Mouse (Mus musculus) embryo, embryonic 10 days (tissue): ENCODE data around the gene Ctf2.
A peak's percentile ranks its signal among the peaks of the same experiment; 100 is the strongest.
"Not testable (repeated sequence)": the region's sequence is repeated elsewhere in the genome, so short reads cannot be mapped to it uniquely, and the experiment has no call there.

Source experiments
- DNase-seq: peaks from one replicate; pipeline ENCODE4 v3.0.0-alpha.2; 2015; ENCODE audit warnings: low spot score

Gene Ctf2

DNA sequence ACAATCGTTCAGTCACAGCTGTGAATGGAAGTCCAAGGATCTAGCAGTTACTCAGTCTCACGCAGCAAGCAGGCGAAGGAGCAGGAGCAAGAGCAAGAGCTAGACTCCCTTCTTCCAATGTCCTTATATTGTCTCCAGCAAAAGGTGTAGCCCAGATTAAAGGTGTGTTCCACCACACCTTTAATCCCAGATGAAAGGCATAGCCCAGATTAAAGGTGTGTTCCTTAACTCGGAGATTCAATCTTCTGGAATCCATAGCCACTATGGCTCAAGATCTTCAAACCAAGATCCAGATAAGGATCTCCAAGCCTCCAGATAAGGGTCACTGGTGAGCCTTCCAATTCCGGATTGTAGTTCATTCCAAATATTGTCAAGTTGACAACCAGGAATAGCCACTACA lies at the start of gene Ctf2:
Ctf2 (minus strand) TSS at position 101 of the 400 bp plus-strand sequence.
- DNase-seq, result not testable (repeated sequence)

DNA sequence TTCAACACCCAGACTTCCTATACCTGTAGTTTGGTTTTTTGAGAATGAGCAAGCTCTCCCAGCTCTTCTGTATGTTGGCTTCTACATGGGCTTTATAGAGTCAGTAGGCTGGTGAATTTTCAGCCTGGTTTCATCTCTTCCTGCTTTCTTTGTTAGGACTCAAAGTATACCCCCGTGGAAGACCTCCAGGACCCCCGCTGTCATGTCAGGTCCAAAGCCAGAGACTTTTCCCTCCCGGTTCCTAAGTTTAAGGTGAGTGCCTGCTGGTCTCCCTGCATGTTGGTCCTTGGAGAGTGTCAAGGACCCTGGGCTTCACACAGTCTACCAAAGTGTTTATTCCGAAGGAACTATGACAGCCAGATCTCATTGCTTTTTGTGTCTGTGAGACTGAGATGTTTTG lies 46.4 kb upstream of the Ctf2 start:
- DNase-seq, result no peak

DNA sequence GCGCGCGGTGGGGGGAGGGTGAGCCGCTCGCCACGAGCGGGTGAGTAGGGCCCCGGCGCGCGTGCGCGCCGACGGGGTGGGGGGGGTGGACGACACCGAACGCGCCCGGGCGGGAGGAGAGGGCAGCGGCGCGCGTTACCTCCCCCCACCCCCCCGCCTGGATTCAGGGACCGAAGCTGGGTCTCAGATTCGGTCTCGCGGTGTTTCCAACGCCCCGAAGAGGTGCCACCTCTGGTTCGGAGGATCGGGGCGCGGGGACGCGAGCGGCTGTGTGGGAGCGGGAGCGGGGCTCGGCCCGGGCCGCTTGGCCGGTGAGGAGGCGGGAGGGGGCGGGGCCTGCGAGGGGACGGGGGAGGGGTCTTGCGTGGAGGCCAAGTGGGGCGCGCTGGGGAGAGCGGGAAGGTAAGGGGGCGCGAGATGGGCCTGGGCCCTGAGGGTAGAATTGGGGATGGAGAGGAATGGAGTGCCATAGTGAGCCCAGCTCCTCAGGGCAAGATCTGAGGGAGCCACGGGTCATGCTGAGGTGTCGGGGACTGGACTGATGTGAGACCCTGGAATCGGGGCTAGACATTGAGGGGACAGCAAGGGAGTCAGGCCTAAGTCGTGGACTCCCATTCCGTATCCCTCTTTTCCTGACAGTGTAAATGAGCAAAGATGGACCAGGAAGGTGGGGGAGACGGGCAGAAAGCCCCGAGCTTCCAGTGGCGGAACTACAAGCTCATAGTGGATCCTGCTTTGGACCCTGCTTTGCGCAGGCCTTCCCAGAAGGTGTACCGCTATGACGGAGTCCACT lies 45.7 kb upstream of the Ctf2 start:
- peak; percentile 52 for DNase-seq

DNA sequence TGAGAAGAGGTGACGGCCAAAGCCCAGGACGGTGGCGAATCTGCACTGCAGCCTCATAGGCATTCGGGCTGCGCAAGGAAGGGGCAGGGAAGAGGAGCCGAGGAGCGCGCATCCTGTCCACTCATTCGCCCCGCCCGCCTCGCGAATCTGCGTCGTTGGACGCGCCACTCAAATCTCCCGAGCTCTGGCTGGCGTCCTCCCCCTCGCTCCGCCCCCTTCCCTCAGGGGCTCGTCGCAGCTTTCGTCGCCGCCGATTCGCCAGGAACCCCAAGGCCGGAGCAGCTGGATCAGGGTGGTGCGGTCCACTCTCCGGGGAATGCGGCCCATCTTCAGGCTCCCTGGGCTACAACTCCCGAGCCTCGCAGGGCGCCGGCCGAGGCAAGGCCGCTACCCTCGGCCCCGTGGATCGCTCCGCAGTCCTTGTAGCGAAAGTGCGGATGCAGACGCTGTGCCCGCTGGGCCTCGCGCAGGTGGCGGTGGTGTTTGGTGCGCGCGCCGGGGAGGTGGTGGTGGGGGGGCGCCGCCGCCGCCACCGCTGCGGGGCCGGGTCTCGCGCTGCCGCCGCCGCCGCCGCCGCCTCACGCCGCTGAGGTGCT lies 45.0 kb upstream of the Ctf2 start:
- DNase-seq, result peak; percentile 99

DNA sequence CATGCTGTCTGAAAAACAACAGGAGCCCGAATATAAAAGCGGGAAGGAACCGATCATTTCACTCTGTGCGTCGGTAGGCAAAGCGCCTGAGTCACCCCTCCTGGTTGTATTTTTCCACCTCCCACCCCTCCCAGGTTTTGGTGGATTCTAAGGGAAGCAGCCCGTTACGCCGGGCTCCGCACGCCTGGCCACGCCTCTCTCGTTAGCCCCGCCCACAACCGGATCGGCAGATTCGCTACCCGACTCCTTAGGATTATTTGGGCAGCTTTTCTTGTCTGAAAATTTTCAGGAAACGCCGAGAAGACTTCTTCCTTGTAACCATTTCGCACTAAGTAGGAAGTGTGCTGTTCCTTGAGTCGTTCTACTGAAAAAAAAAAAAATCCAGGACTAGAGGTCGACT lies 44.5 kb upstream of the Ctf2 start, which contains the start of gene Setd1a:
Setd1a (plus strand) TSS at position 245 of the 400 bp plus-strand sequence.
- DNase-seq, result peak; percentile 90

DNA sequence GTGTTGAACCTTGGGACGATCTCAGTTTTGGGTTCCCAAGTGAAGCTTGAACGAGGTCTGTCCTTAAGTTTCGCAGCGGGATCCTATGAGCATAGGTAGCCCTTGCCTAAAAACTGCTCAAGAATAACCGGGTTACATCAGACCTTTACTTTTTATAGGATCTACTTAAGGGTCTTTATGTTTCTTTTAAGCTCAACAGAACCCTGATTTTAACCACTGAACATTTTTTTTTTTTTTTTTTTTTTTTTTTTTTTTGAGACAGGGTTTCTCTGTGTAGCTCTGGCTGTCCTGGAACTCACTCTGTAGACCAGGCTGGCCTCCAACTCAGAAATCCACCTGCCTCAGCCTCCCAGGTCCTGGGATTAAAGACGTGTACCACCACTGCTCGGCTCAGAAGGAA lies 43.9 kb upstream of the Ctf2 start:
- not testable (repeated sequence) for DNase-seq

DNA sequence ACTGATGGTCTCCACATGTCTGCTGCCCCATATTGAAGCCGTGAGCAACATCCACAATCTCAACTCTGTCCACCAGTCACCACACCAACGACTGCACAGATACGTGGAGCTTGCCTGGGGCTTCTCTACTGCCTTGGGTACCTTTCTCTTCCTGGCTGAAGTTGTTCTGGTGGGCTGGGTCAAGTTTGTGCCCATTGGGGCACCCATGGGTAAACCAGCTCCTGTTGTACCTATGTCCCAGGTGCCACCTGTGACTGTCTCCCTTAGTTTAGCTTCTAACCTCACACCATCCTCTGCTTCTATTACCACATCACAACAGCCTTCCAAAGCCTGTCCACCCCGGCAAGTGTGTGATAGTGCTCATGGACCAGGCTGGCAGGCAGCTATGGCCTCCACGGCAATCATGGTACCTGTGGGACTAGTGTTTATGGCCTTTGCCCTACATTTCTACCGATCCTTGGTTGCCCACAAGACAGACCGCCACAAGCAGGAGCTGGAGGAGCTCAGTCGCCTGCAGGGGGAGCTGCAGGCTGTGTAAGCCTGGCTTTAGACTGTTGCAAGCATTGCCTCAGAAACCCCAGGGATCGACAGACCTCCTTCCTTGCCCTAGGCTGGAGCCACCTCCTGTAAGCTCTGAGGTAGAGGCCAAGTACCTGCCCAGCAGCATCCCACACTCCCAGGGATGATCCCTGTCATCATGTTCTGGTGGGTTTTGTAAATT lies 41.9 kb upstream of the Ctf2 start:
- DNase-seq, result peak; percentile 75

DNA sequence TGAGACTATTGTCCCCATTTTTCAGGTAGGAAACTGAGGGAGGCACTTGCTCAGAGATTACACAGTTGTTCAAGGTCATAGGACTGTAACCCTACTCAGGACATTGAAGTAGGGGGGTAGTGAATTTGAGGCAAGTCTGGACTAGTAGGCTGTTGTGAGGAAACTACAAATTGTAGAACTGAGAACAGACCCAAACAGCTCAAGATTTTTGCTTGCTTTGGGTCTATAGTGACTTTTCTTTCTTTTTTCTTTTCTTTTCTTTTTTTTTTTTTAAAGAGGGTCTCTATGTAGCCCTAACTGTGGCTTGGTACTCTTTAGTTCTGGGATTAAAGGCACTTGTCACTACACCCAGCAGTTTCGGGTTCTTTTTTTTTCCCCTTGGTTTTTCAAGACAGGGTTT lies 40.6 kb upstream of the Ctf2 start:
- no peak for DNase-seq

DNA sequence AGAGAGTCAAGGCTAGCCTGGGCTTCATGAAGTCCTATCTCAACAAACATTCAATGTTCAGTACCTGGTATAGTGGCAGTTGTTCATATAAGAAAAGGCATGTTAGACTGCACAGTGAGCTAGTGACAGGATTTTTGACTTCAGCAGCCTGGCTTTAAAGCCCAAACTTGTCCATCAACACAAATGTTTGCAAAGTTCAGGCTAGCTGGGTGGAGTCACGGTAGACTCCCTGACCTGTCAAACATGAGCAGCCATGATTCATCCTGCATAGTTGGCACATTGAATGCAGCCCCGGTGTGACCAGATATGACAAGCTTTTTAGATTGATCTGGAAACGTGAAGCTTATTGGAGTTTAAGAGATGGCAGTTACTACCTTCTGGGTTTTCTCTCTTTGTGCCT lies 40.1 kb upstream of the Ctf2 start:
- no peak for DNase-seq

DNA sequence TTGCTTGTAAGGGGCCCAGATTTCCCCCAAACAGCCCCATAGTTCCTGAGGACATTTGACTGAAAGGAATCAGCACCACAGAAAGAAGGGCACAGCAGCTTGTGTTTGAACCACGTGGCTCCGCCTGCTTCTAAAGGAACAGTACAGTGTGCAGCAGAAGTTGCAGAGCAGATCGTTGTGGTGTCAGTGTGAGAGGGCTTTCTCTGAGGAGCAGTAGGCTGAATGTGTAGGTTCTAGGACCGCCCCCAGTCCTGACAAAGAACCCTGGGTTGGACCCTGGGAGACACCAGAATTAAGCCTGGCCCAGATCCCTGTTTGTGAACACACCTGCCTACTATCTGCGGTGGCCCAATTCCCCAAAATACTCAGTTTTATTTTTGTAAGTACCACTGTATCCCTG lies 39.3 kb upstream of the Ctf2 start:
- DNase-seq, result no peak

DNA sequence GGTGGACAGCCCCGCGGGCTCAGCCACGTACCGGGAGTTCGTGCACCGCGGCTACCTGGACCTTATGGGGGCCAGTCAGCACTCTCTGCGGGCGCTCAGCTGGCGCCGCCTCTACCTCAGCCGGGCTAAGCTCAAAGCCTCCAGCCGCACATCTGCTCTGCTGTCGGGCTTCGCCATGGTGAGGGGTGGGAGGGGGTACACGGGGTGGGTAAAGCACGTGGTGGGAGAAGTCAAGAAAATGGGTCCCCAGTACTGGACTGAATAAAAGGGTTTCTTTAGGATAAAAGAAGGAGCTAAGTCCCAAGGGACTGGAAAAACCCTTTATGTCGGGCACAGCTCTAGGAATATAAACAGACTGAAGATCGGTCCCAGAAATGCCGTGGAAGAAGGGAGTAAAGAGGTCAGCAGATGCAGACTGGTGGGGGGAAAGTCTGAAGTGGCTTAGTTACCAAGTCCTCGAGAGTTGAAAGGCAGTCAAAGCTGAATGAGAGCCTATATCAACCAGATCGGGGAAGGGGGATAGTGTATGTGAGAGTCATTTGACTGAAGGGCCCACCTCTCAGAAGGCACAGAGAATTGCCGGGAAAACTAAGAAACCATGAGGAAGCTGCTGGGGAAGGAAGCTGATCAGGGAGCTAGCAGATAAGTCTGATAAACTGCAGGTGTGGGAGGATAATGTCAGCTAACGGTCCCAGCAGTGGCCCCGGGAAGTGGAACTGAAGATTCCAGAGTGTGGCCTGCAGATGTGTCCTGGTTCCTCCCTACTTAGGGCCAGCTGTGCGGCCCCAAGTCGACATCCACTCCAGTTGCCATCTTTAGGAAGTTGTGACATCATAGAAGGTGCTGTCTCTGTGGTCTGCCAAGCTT lies 38.3 kb upstream of the Ctf2 start:
- peak; percentile 21 for DNase-seq

DNA sequence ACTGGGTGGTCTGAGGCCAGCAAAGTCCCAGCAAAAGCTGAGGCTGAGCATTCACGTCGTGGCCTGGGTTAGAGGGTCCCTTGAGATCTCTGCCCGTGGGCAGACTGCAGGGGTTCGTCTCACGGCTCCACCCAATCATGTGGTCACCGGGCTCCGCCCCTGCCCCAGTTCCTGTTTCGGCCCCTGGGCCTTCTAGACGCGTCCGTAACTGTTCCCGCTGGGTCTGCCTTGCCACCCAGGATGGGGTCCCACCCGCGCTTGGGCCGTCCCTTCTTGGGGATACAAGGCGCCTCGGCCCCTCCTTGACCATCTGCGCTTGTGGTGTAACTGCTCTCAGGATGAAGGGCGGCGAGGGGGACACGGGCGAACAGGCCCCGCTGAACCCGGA lies 37.7 kb upstream of the Ctf2 start, which contains the start of gene Orai3:
Orai3 (plus strand) TSS at position 165 of the 388 bp plus-strand sequence.
- DNase-seq, result peak; percentile 85

DNA sequence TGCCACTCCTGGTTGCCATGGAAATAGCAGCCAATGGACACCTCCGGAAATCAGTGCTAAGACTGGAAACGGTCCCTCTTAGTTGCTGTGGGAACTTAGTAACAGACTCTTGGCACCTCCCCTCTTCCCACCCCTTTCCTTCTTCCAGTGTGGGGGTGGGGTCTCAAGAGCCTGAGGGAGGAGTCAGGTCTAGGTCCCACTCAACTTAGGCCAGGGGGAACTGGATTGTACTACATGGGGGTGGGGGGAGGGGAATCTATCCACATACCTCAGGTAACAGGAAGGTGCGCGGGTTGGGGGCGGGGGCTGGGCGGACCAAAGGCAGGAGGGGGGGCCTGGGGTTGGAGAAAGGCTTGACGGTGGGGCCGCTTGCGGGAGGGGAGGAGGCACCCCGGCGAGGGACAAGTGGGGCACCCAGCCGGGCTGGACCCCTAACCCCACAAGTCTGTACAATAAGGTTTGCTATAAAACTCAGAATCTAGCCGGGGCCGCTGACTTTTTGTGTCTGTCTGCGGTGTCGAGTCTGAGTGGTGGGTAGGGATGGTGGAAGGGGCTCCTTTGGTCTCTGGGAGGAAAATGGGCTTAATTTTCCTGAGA lies 37.1 kb upstream of the Ctf2 start:
- peak; percentile 97 for DNase-seq

DNA sequence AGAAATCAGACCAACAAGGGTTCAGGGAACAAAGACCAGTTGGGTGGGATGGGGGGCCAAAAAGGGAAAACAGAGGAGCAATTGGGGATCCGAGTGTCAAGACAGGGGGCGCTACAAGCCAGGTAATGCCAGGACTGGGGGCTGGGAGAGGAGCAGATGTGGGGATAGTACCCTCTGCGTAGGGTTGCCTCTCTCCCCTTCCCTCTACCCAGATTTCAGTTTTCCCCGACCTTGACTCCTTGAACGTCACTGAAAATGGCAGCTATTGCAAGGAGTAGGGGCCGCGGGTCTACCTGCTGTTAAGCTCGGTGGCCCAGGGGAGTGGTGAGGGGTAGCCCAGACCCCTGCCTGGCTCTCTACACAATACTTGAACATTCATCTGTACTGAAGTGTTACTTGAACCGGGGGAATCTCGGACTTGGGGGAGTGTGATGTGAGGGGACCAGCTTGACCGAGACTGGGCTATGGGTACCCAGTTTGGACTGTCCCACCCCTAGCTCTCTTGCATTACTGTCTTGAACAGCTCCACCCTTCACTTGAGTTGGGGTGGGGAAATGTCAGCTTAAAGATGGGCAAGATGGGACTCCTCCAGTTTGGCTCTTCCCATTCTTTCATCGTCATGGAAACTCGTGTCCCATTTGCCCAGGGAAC lies 36.5 kb upstream of the Ctf2 start:
- DNase-seq, result no peak

DNA sequence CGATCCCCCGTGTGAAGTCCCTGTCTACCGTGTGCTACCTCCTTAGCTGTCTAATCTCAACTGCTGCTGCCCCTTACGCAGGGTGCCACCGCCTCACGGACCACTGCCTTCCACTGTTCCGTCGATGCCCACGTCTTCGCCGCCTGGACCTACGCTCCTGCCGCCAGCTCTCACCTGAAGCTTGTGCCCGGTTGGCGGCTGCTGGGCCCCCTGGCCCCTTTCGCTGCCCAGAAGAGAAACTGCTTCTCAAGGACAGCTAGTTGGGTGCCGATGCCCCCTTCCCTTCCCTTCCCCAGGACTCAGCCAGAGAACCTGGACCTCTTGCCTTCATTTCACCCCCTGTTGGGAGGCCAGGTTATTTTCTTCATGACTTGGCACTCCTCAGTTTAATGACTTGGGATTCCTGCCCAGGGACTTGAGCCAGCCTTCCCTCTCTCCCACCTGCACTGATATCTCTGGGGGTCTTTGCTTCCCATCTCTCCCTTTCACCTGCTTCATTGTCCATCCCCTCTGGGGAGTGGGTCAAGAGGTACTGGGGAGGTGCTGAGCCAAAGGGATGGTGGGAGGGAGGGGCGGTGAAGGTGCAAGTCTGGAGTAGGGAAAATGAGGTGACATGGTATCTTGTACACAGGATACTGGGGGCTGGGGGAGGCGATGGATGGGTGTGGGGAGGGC lies 35.8 kb upstream of the Ctf2 start:
- DNase-seq, result no peak

DNA sequence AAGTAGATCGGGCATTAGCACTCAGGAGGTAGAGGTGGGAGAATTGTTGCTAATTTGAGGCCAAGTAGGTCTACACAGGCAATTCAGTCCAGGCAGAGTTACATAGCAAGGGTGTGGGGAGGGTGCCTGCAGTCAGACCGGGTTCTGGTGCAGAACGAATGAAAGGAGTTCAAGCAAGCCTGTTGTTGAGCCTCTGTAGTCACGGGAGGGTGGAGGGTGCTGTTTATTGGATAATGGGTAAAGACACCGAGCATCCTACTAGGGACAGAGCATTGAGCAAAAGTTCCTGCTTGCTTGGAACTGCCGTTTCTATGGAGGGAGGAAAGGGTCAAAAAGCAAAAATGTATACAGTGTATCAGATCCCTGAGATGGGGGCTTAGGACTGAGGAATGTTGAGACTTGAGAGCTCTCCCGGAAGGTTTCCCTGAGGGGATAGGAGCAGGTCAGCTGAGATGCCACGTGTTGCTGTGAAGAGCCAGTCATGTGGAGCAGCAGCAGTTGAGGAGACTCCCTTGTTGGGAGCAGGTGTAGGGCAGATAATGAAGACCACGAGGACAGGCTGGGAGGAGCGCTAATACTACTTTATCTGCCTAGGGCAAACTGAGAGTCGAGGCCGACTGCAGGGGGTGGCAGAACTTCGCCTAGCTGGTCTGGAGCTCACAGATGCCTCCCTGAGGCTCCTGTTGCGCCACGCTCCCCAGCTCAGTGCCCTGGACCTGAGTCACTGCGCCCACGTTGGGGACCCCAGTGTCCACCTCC lies 35.1 kb upstream of the Ctf2 start:
- DNase-seq, result peak; percentile 15

DNA sequence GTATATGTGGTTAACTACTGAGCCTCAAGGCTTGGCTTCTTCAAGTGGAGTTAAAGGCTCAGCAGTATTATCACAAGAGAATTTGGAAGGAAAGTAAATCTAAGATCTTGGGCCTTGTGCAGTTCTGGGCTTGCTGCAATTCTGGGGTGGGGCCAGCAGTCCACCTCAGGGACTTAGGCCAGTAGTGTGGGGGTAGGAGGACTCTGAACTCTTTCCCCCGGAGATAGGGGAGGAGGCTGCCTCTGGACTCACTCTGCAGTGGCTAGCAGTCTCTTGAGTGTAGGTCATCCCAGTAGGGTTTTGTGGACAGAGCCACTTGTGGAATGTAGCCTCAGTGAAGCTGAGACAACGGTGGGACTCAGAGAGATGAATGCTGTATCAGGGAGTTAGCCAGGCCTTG lies 33.8 kb upstream of the Ctf2 start:
- no peak for DNase-seq

DNA sequence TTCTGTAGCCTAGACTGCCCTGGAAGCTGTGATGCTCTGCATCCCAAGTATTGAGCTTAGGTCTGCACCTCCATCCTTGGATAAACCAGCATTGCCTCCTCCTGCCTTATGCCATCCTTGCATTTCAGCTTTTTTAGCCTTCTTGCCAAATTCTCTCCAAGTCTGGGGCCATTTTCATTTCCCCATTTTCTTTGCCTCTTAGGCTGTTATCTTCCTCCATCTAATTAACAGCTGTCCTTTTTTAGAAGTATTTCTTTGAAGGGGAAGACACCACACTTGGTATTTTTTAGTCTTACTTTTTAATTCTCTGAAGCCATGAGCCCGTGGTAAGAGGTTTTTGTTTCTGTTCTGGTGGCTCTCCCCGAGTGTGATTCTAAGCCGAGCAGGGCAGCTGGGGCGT lies 31.7 kb upstream of the Ctf2 start:
- DNase-seq, result no peak

DNA sequence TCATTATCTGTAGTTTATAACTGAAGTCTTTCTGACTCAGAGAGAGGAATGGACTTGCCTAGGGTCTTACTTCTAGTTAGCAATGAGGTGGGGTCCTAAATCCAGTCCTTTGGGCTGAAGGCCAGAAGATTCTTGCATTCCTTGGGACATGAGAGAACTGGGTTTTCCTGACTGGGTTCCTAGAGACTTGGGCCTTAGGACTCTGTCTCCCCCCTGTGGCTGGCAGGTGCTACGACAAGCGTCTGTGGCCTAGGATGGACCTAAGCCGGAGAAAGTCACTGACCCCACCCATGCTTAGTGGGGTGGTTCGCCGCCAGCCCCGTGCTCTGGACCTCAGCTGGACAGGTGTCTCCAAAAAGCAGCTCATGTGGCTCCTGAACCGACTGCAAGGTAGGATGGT lies 29.1 kb upstream of the Ctf2 start:
- peak; percentile 83 for DNase-seq

DNA sequence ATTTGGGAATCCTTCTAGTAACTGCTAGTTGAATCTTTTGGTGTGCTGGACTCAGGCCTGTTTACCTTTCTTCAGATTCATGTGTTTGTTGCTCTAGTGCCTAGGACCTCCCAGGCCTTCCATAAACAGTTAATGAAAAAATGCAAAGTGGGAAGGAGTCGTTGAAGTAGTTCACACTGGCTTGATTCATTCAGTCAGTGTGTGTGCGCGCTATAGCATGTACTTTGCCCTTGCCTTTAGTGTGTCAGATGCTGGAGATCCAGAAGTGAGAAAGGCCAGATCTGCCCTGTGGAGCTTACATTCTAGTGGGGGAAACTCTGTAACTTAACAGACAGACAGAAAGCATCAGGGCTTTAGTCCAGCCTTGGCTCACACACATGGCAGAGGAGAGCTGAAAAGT lies 28.5 kb upstream of the Ctf2 start:
- DNase-seq, result no peak
